Mouse (Mus musculus): ENCODE measurements around the gene Map4k1. TPM values are rescaled to one million over a fixed set of nuclear protein-coding genes. Genes with fewer than 3 reads are reported as not detected.

Gene Map4k1
- polyA plus RNA-seq, 1 experiment from 2014 or later, result 7.7 TPM

DNA sequence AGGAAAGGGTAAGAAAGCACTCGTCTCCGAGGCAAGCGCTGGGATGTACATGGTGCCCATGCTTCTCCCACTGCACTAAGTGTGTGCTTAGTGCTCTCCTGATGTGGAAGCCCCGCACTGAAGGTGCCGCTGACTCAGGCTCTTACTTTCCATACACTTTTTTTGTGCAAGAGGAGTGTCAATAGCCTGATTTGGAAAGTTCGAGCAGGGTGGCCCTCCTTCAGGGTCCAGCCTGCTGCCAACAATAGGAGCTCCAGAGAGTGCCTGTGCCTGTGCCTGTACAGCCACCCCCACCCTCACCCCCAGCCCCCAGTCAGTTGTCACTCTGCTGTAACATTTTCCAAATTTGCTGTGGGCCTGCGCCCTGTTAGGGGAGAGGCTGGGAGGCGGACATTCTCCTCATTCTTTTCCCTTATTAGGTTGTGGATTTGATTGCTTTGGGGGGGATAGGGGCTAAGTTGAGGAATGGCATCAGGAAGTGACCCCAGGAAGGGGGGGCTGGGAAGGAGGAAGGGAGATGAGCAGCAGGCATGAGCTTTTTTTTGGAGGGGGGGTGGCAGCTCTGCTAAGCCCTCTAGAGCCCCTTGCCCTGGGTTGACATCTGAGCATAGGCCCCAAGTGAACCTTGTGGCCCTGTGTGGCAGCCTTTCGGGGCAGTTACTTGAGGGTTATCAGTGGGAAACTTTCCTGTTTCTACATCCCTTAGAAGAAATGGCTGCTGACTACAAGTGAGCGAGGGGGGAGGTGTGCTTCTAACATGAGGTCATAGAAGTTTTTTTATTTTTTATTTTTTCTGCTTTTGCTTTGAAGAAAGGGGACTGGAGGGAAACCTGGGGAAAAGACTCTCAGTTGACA, 36.2 kb upstream of the Map4k1 start:
- 12% methylated on average over 10 of the region's 10 CpGs for WGBS
- Histone ChIP-seq H3K27ac (replicated peaks) (peak overlapping the region; percentile 92), H3K4me3 (replicated peaks) (no peak overlapping the region)

DNA sequence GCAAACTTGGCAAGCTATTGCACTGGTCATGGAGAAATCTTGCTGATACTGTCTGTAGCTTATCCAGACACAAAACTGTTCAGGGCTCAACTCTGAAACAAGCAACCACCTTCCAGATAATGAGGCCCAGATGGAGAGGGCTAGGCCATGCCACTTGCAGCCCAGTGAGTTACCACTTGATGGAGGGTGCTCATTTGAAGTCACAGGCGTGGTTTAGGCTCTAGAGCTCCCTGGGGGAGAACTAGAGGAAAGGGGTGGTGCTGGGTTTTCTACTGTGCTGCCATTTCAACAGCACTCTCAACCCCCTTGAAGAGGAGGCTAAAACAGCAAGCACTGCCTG, 35.6 kb upstream of the Map4k1 start:
- H3K4me1 ChIP-seq, result peaks cover 90% of the 10 kb centered on the region
- whole genome bisulfite sequencing, result 10% methylated on average over 1 of the region's 1 CpGs
- peak overlapping the region; percentile 92 for H3K27ac ChIP-seq (replicated peaks)
- no peak overlapping the region for H3K9ac ChIP-seq
- no peak overlapping the region for H3K4me3 ChIP-seq (replicated peaks)
- H3K27me3 ChIP-seq, result no peaks in the 10 kb centered on the region
- ATAC-seq (ENCODE audit: insufficient number of reproducible peaks, low FRiP score, low TSS enrichment, low read depth), result no peak
- peak overlapping the region; percentile 15; the same call in 1 of the 2 replicates for H3K4me2 ChIP-seq (replicated peaks)
- no peaks in the 10 kb centered on the region for H3K9me3 ChIP-seq (replicated peaks)
- 0 out of 2 replicates have a peak, but pooled peaks cover 6% of the 10 kb centered on the region for H3K36me3 ChIP-seq

More for the DNA sequence above, 36.2 kb upstream of the Map4k1 start:
- Histone ChIP-seq H3K27me3 (no peaks in the 10 kb centered on the region), H3K9ac (peak overlapping the region; percentile 9; the same call in 1 of the 2 replicates), H3K4me2 (replicated peaks) (peak overlapping the region; percentile 24), H3K4me1 (peaks cover 90% of the 10 kb centered on the region), H3K36me3 (0 out of 2 replicates have a peak, but pooled peaks cover 5% of the 10 kb centered on the region), H3K9me3 (replicated peaks) (no peaks in the 10 kb centered on the region)
- ATAC-seq (ENCODE audit: insufficient number of reproducible peaks, low FRiP score, low TSS enrichment, low read depth), result peak; percentile 66

GRCm38 (mm10) chr7:28948746-28949145, 33.1 kb upstream of the Map4k1 start:
- ATAC-seq (ENCODE audit: insufficient number of reproducible peaks, low FRiP score, low TSS enrichment, low read depth), result no peak
- Histone ChIP-seq H3K9me3 (replicated peaks) (no peaks in the 10 kb centered on the region), H3K36me3 (0 out of 2 replicates have a peak, but pooled peaks cover 6% of the 10 kb centered on the region), H3K4me3 (replicated peaks) (no peak overlapping the region), H3K27ac (replicated peaks) (peak overlapping the region; percentile 44), H3K4me2 (replicated peaks) (no peak overlapping the region), H3K27me3 (no peaks in the 10 kb centered on the region), H3K4me1 (peaks cover 97% of the 10 kb centered on the region), H3K9ac (no peak overlapping the region)
- WGBS, result 68% methylated on average over 7 of the region's 7 CpGs

GRCm38 (mm10) chr7:28949298-28949697, 32.6 kb upstream of the Map4k1 start:
- no peak overlapping the region for H3K4me2 ChIP-seq (replicated peaks)
- H3K9me3 ChIP-seq (replicated peaks), result no peaks in the 10 kb centered on the region
- H3K4me1 ChIP-seq, result peaks cover 96% of the 10 kb centered on the region
- H3K27me3 ChIP-seq, result no peaks in the 10 kb centered on the region
- 0 out of 2 replicates have a peak, but pooled peaks cover 6% of the 10 kb centered on the region for H3K36me3 ChIP-seq
- H3K27ac ChIP-seq (replicated peaks), result peak overlapping the region; percentile 44
- H3K4me3 ChIP-seq (replicated peaks), result no peak overlapping the region
- no peak overlapping the region for H3K9ac ChIP-seq
- 60% methylated on average over 2 of the region's 2 CpGs for WGBS
- no peak for ATAC-seq (ENCODE audit: insufficient number of reproducible peaks, low FRiP score, low TSS enrichment, low read depth)

- peaks cover 93% of the 10 kb centered on the region for H3K4me1 ChIP-seq
- 0 out of 2 replicates have a peak, but pooled peaks cover 10% of the 10 kb centered on the region for H3K36me3 ChIP-seq
- H3K27ac ChIP-seq (replicated peaks), result no peak overlapping the region
- no peaks in the 10 kb centered on the region for H3K9me3 ChIP-seq (replicated peaks)
- H3K9ac ChIP-seq, result no peak overlapping the region
- WGBS, result 76% methylated on average over 10 of the region's 10 CpGs
- ATAC-seq (ENCODE audit: insufficient number of reproducible peaks, low FRiP score, low TSS enrichment, low read depth), result no peak
- H3K4me3 ChIP-seq (replicated peaks), result no peak overlapping the region
- no peaks in the 10 kb centered on the region for H3K27me3 ChIP-seq
- no peak overlapping the region for H3K4me2 ChIP-seq (replicated peaks)
These were observed 31.4 kb upstream of the Map4k1 start for GRCm38 (mm10) chr7:28950346-28951037.

- no peak overlapping the region; the same call in 1 of the 2 replicates for H3K9ac ChIP-seq
- 66% methylated on average over 2 of the region's 2 CpGs for WGBS
- no peaks in the 10 kb centered on the region for H3K27me3 ChIP-seq
- H3K4me1 ChIP-seq, result peaks cover 91% of the 10 kb centered on the region
- H3K27ac ChIP-seq (replicated peaks), result peak overlapping the region; percentile 89
- no peak for ATAC-seq (ENCODE audit: insufficient number of reproducible peaks, low FRiP score, low TSS enrichment, low read depth)
- H3K4me2 ChIP-seq (replicated peaks), result no peak overlapping the region
- 0 out of 2 replicates have a peak, but pooled peaks cover 12% of the 10 kb centered on the region for H3K36me3 ChIP-seq
- H3K4me3 ChIP-seq (replicated peaks), result no peak overlapping the region
- H3K9me3 ChIP-seq (replicated peaks), result no peaks in the 10 kb centered on the region
These were observed 30.1 kb upstream of the Map4k1 start for GRCm38 (mm10) chr7:28951764-28952163.

GRCm38 (mm10) chr7:28952786-28953185, 29.1 kb upstream of the Map4k1 start:
- ATAC-seq (ENCODE audit: insufficient number of reproducible peaks, low FRiP score, low TSS enrichment, low read depth), result peak; percentile 59; the same call in 1 of the 2 replicates
- Histone ChIP-seq H3K9me3 (replicated peaks) (no peaks in the 10 kb centered on the region), H3K9ac (no peak overlapping the region), H3K27me3 (no peaks in the 10 kb centered on the region), H3K36me3 (0 out of 2 replicates have a peak, but pooled peaks cover 12% of the 10 kb centered on the region), H3K4me2 (replicated peaks) (no peak overlapping the region), H3K27ac (replicated peaks) (peak overlapping the region; percentile 89), H3K4me3 (replicated peaks) (no peak overlapping the region), H3K4me1 (peaks cover 89% of the 10 kb centered on the region)
- WGBS, result 5% methylated on average over 3 of the region's 3 CpGs

- no peaks in the 10 kb centered on the region for H3K9me3 ChIP-seq (replicated peaks)
- H3K27me3 ChIP-seq, result no peaks in the 10 kb centered on the region
- no peak overlapping the region for H3K4me3 ChIP-seq (replicated peaks)
- H3K36me3 ChIP-seq, result 0 out of 2 replicates have a peak, but pooled peaks cover 12% of the 10 kb centered on the region
- H3K4me1 ChIP-seq, result peaks cover 87% of the 10 kb centered on the region
- no peak for ATAC-seq (ENCODE audit: insufficient number of reproducible peaks, low FRiP score, low TSS enrichment, low read depth)
- 18% methylated on average over 2 of the region's 2 CpGs for WGBS
- peak overlapping the region; percentile 89 for H3K27ac ChIP-seq (replicated peaks)
- H3K9ac ChIP-seq, result no peak overlapping the region
- no peak overlapping the region for H3K4me2 ChIP-seq (replicated peaks)
These were observed 28.1 kb upstream of the Map4k1 start for GRCm38 (mm10) chr7:28953476-28954376.

DNA sequence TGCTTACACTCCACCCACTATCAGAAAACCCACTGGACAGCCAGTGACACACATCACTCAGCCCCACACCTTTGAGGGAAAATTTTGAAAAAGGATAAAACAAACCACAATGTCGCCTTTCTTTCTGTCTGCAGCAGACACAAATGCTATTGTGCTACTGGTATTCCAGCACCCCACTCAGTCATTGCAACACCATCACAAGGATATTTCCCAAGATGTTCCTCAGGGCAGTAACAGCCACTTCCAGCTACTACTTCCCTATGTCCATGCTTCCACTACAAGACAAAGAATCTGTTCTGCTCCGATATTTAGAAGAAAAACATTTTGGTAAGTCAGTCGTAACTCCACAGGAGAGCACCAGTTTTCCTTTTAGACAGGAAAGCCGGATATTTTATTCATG, 27.1 kb upstream of the Map4k1 start:
- H3K9me3 ChIP-seq (replicated peaks), result no peaks in the 10 kb centered on the region
- H3K36me3 ChIP-seq, result 0 out of 2 replicates have a peak, but pooled peaks cover 12% of the 10 kb centered on the region
- peaks cover 87% of the 10 kb centered on the region for H3K4me1 ChIP-seq
- H3K4me2 ChIP-seq (replicated peaks), result no peak overlapping the region
- H3K4me3 ChIP-seq (replicated peaks), result no peak overlapping the region
- ATAC-seq (ENCODE audit: insufficient number of reproducible peaks, low FRiP score, low TSS enrichment, low read depth), result no peak
- 63% methylated on average over 4 of the region's 4 CpGs for WGBS
- no peak overlapping the region for H3K9ac ChIP-seq
- peak overlapping the region; percentile 31 for H3K27ac ChIP-seq (replicated peaks)
- H3K27me3 ChIP-seq, result no peaks in the 10 kb centered on the region

DNA sequence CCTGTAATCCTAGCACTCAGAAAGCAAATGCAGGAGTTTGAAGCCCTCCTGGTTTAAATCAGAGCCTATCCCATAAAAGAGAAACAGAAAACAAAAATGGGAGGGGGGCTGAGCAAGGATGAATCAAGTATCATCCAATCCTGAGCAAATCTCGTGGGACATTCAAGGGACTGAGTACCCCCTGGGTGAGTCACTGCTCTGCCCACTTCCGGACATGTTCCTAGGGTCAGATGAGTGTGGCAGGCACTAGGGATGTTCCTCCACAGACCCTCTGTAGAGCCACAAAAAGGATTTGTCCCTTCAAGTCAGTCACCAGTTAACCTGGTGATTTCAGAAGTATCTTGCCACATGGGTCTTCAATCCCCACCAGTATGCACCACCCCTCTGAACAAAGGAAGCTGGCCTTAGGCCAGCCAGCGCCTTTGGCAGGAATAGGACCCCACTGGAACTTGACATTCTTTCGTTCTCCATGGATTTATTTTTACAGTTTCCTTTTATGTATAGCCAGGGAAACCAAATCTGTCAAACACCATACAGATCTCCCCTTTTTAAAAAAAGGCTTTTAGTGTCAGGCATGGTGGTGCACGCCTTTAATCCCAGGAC, 26.5 kb upstream of the Map4k1 start:
- no peak for ATAC-seq (ENCODE audit: insufficient number of reproducible peaks, low FRiP score, low TSS enrichment, low read depth)
- Histone ChIP-seq H3K4me1 (peaks cover 90% of the 10 kb centered on the region), H3K4me2 (replicated peaks) (no peak overlapping the region; the same call in 1 of the 2 replicates), H3K27me3 (no peaks in the 10 kb centered on the region), H3K4me3 (replicated peaks) (no peak overlapping the region), H3K9ac (no peak overlapping the region), H3K9me3 (replicated peaks) (no peaks in the 10 kb centered on the region), H3K36me3 (0 out of 2 replicates have a peak, but pooled peaks cover 9% of the 10 kb centered on the region), H3K27ac (replicated peaks) (peak overlapping the region; percentile 31)
- WGBS, result 38% methylated on average over 5 of the region's 5 CpGs

All from embryonic facial prominence, embryonic 15.5 days (tissue).